Mouse (Mus musculus): Measurements from ENCODE around the gene Jak1. TPM values are rescaled to one million over a fixed set of nuclear protein-coding genes. Genes with fewer than 3 reads are reported as not detected.

Gene Jak1
- polyA plus RNA-seq, 1 experiment from 2014 or later, result 71.9 TPM

GRCm38 (mm10) chr4:101217026-101217540 lies 48.0 kb downstream of the Jak1 start:
- H3K4me3 ChIP-seq (replicated peaks; ENCODE audit: low read depth, low read length), result no peak overlapping the region
- no peaks in the 10 kb centered on the region for H3K9me3 ChIP-seq (replicated peaks; ENCODE audit: low read length)
- 80% methylated on average over 2 of the region's 2 CpGs for WGBS
- no peak for DNase-seq (ENCODE audit: low spot score)
- H3K4me1 ChIP-seq (replicated peaks; ENCODE audit: insufficient read depth, low read length), result no peaks in the 10 kb centered on the region; the same call in 1 of the 2 replicates
- no peak overlapping the region for H3K27ac ChIP-seq
- H3K9ac ChIP-seq (ENCODE audit: low read depth, low read length), result no peak overlapping the region
- no peak for ATAC-seq (replicated peaks; ENCODE audit: low FRiP score, low read depth)
- no peaks in the 10 kb centered on the region for H3K27me3 ChIP-seq (ENCODE audit: insufficient read depth, low read length)
- H3K4me2 ChIP-seq (ENCODE audit: low read length), result no peak overlapping the region
- no peak for TF ChIP-seq CTCF (IDR thresholded peaks at IDR 0.05; ENCODE audit: low read depth)
- no peaks in the 10 kb centered on the region for H3K36me3 ChIP-seq (ENCODE audit: insufficient read depth, low read length)

- WGBS, result 46% methylated on average over 4 of the region's 4 CpGs
- ATAC-seq (replicated peaks; ENCODE audit: low FRiP score, low read depth) (no peak), DNase-seq (ENCODE audit: low spot score) (no peak)
- Histone ChIP-seq H3K27me3 (ENCODE audit: insufficient read depth, low read length) (no peaks in the 10 kb centered on the region), H3K4me1 (replicated peaks; ENCODE audit: insufficient read depth, low read length) (no peaks in the 10 kb centered on the region; the same call in 1 of the 2 replicates), H3K4me2 (ENCODE audit: low read length) (no peak overlapping the region), H3K36me3 (ENCODE audit: insufficient read depth, low read length) (no peaks in the 10 kb centered on the region), H3K9me3 (replicated peaks; ENCODE audit: low read length) (no peaks in the 10 kb centered on the region), H3K4me3 (replicated peaks; ENCODE audit: low read depth, low read length) (no peak overlapping the region), H3K27ac (no peak overlapping the region), H3K9ac (ENCODE audit: low read depth, low read length) (no peak overlapping the region)
- TF ChIP-seq CTCF (IDR thresholded peaks at IDR 0.05; ENCODE audit: low read depth), result no peak
Observed at GRCm38 (mm10) chr4:101216286-101216685, 48.8 kb downstream of the Jak1 start.

- H3K4me3 ChIP-seq (replicated peaks; ENCODE audit: low read depth, low read length), result no peak overlapping the region
- H3K9ac ChIP-seq (ENCODE audit: low read depth, low read length), result no peak overlapping the region
- DNase-seq (ENCODE audit: low spot score) (no peak), ATAC-seq (replicated peaks; ENCODE audit: low FRiP score, low read depth) (no peak)
- WGBS, result 82% methylated on average over 2 of the region's 2 CpGs
- H3K4me1 ChIP-seq (replicated peaks; ENCODE audit: insufficient read depth, low read length), result no peaks in the 10 kb centered on the region; the same call in 1 of the 2 replicates
- TF ChIP-seq CTCF (IDR thresholded peaks at IDR 0.05; ENCODE audit: low read depth), result no peak
- no peak overlapping the region for H3K27ac ChIP-seq
- no peaks in the 10 kb centered on the region for H3K27me3 ChIP-seq (ENCODE audit: insufficient read depth, low read length)
- no peaks in the 10 kb centered on the region for H3K36me3 ChIP-seq (ENCODE audit: insufficient read depth, low read length)
- no peaks in the 10 kb centered on the region for H3K9me3 ChIP-seq (replicated peaks; ENCODE audit: low read length)
- H3K4me2 ChIP-seq (ENCODE audit: low read length), result no peak overlapping the region
Observed at GRCm38 (mm10) chr4:101213477-101213876, 51.6 kb downstream of the Jak1 start.

GRCm38 (mm10) chr4:101207492-101207891 lies 57.6 kb downstream of the Jak1 start:
- no peaks in the 10 kb centered on the region for H3K4me1 ChIP-seq (replicated peaks; ENCODE audit: insufficient read depth, low read length)
- no peak overlapping the region for H3K4me2 ChIP-seq (ENCODE audit: low read length)
- H3K36me3 ChIP-seq (ENCODE audit: insufficient read depth, low read length), result no peaks in the 10 kb centered on the region
- no peak for DNase-seq (ENCODE audit: low spot score)
- no peaks in the 10 kb centered on the region for H3K9me3 ChIP-seq (replicated peaks; ENCODE audit: low read length)
- H3K9ac ChIP-seq (ENCODE audit: low read depth, low read length), result no peak overlapping the region
- no peak overlapping the region for H3K27ac ChIP-seq
- TF ChIP-seq CTCF (IDR thresholded peaks at IDR 0.05; ENCODE audit: low read depth), result no peak
- H3K27me3 ChIP-seq (ENCODE audit: insufficient read depth, low read length), result no peaks in the 10 kb centered on the region
- no peak overlapping the region for H3K4me3 ChIP-seq (replicated peaks; ENCODE audit: low read depth, low read length)
- 72% methylated on average over 2 of the region's 2 CpGs for WGBS
- ATAC-seq (replicated peaks; ENCODE audit: low FRiP score, low read depth), result no peak

- H3K27me3 ChIP-seq (ENCODE audit: insufficient read depth, low read length), result no peaks in the 10 kb centered on the region
- no peak overlapping the region for H3K4me2 ChIP-seq (ENCODE audit: low read length)
- no peak overlapping the region for H3K9ac ChIP-seq (ENCODE audit: low read depth, low read length)
- H3K4me3 ChIP-seq (replicated peaks; ENCODE audit: low read depth, low read length), result no peak overlapping the region
- DNase-seq (ENCODE audit: low spot score), result no peak
- H3K27ac ChIP-seq, result no peak overlapping the region
- no peaks in the 10 kb centered on the region; the same call in 1 of the 2 replicates for H3K4me1 ChIP-seq (replicated peaks; ENCODE audit: insufficient read depth, low read length)
- H3K36me3 ChIP-seq (ENCODE audit: insufficient read depth, low read length), result no peaks in the 10 kb centered on the region
- WGBS, result 85% methylated on average over 1 of the region's 1 CpGs
- ATAC-seq (replicated peaks; ENCODE audit: low FRiP score, low read depth), result no peak
- no peaks in the 10 kb centered on the region for H3K9me3 ChIP-seq (replicated peaks; ENCODE audit: low read length)
- no peak for TF ChIP-seq CTCF (IDR thresholded peaks at IDR 0.05; ENCODE audit: low read depth)
Observed at GRCm38 (mm10) chr4:101203518-101203917, 61.6 kb downstream of the Jak1 start.

- no peaks in the 10 kb centered on the region for H3K9me3 ChIP-seq (replicated peaks; ENCODE audit: low read length)
- 84% methylated on average over 10 of the region's 10 CpGs for WGBS
- H3K4me1 ChIP-seq (replicated peaks; ENCODE audit: insufficient read depth, low read length), result no peaks in the 10 kb centered on the region; the same call in 1 of the 2 replicates
- H3K27ac ChIP-seq, result no peak overlapping the region
- no peak for DNase-seq (ENCODE audit: low spot score)
- no peak overlapping the region for H3K9ac ChIP-seq (ENCODE audit: low read depth, low read length)
- no peaks in the 10 kb centered on the region for H3K36me3 ChIP-seq (ENCODE audit: insufficient read depth, low read length)
- no peaks in the 10 kb centered on the region for H3K27me3 ChIP-seq (ENCODE audit: insufficient read depth, low read length)
- ATAC-seq (replicated peaks; ENCODE audit: low FRiP score, low read depth), result no peak
- TF ChIP-seq CTCF (IDR thresholded peaks at IDR 0.05; ENCODE audit: low read depth), result no peak
- no peak overlapping the region for H3K4me2 ChIP-seq (ENCODE audit: low read length)
- no peak overlapping the region for H3K4me3 ChIP-seq (replicated peaks; ENCODE audit: low read depth, low read length)
Observed at GRCm38 (mm10) chr4:101202626-101203025, 62.5 kb downstream of the Jak1 start.

Measured in kidney, postnatal 0 days (tissue).